Mouse (Mus musculus) myocyte (in vitro differentiated cells): ENCODE measurements around the gene Klk1b5.
"Not testable (repeated sequence)": the region's sequence is repeated elsewhere in the genome, so short reads cannot be mapped to it uniquely, and the experiment has no call there.

Experiments used
- CEBPB ChIP-seq: IDR thresholded peaks from 2 replicates; pipeline ENCODE4 v1.6.1; 2011; ENCODE audit warnings: mild to moderate bottlenecking, moderate library complexity; ENCODE audit not compliant: poor library complexity, insufficient read depth, severe bottlenecking
- E2F4 ChIP-seq: IDR thresholded peaks from one replicate; pipeline ENCODE4 v1.6.1; 2011; ENCODE audit warnings: mild to moderate bottlenecking, control low read depth, moderate library complexity; ENCODE audit not compliant: insufficient read depth
- MAX ChIP-seq: IDR thresholded peaks from one replicate; pipeline ENCODE4 v1.6.1; 2011; ENCODE audit warnings: low read depth, mild to moderate bottlenecking, control low read depth
- MYOD1 ChIP-seq, 3 experiments: IDR thresholded peaks; one replicate each; pipeline ENCODE4 v1.6.1; 2011; ENCODE audit warnings: control low read depth in 2 of 3, low read depth in 2 of 3, mild to moderate bottlenecking in 2 of 3, moderate library complexity in 1 of 3; ENCODE audit not compliant: insufficient read length in 2 of 3, control insufficient read depth in 1 of 3
- POLR2A ChIP-seq: IDR thresholded peaks from one replicate; pipeline ENCODE4 v1.6.1; 2011; ENCODE audit warnings: low read depth, mild to moderate bottlenecking, control low read depth, moderate library complexity; ENCODE audit not compliant: insufficient read length
- POLR2AphosphoS2 ChIP-seq: IDR thresholded peaks from one replicate; pipeline ENCODE4 v1.6.1; 2011; ENCODE audit warnings: low read depth, control low read depth; ENCODE audit not compliant: insufficient read length
- REST ChIP-seq: IDR thresholded peaks from one replicate; pipeline ENCODE4 v1.6.1; 2011; ENCODE audit warnings: mild to moderate bottlenecking, control low read depth, moderate library complexity; ENCODE audit not compliant: insufficient read depth, insufficient read length
- TCF12 ChIP-seq: IDR thresholded peaks from one replicate; pipeline ENCODE4 v1.6.1; 2011; ENCODE audit warnings: mild to moderate bottlenecking, control low read depth; ENCODE audit not compliant: poor library complexity, insufficient read depth, severe bottlenecking
- USF1 ChIP-seq: IDR thresholded peaks from one replicate; pipeline ENCODE4 v1.6.1; 2011; ENCODE audit warnings: low read depth, mild to moderate bottlenecking, control low read depth, moderate library complexity

DNA sequence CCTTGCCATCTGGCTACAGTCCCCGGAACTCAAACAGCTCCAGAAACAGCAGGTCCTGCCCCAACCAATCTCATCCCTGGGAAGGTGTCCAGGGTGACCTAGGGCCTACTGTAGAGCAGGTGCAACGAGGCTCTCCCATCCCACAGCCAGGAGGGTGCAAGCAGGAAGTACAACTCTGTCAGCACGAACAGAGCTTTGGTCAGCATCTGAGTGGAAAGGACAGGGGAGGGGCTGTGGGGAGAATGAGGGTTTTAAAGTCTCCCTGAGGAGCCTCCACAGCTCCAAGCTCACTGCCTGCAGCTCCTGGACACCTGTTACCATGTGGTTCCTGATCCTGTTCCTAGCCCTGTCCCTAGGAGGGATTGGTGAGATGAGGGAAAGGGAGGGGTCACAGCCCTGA is 8.6 kb upstream of the Klk1b5 start, which contains the start of gene Klk1b4:
- TF ChIP-seq REST; MAX; TCF12; CEBPB; POLR2A; E2F4; POLR2AphosphoS2; USF1; MYOD1 (IDR thresholded peaks at IDR 0.05; ENCODE audit: control insufficient read depth in 1 of 3, insufficient read length in 2 of 3, low read depth in 2 of 3): not testable (repeated sequence)
